In the genomic region with DNA sequence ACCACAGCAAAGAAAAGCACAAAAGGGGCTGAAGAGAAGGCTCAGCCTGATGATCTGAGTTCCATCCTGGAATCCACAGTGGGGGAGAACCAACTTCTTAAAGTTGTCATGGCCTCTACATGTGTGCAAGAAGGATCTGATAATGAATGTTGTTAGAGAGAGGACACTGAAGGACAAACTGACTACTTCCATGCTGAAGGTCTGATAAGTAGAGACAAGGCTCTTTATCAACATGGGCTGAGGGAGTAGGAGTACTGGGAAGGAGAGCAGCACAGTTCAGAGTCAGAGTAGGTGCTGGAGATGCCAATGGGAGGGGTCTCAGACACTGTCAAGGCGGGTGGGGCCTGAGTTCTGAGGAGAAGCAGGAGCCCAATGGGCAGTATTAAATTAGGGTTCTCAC, we compare ENCODE assay signal across 39 mouse cellular contexts. TPM values are rescaled to one million over a fixed set of nuclear protein-coding genes. Genes with fewer than 3 reads are reported as not detected.
"Had no signal": no experiment of that assay in that cellular context is flagged by ENCODE, and none has a peak within 500 bp of the region (broad histone marks: within the 10 kb centered on the region; RNA-seq: fewer than 3 reads in every experiment).

No protein-coding gene starts in this region.

- H3K9me3 ChIP-seq: limb, embryonic 10.5 days; limb, embryonic 12.5 days; limb, embryonic 13.5 days; limb, embryonic 15.5 days; liver, embryonic 12.5 days; liver, embryonic 15.5 days; lung, embryonic 15.5 days; megakaryocyte, embryonic 14.5 days; midbrain, embryonic 10.5 days; midbrain, embryonic 12.5 days; midbrain, embryonic 13.5 days; midbrain, embryonic 15.5 days; neural tube, embryonic 12.5 days; neural tube, embryonic 13.5 days had no signal

- H3K9ac ChIP-seq: limb, embryonic 12.5 days; limb, embryonic 13.5 days; limb, embryonic 15.5 days; liver, embryonic 12.5 days; liver, embryonic 14.5 days; liver, embryonic 15.5 days; liver, postnatal 0 days; lung, embryonic 14.5 days; lung, embryonic 15.5 days; midbrain, embryonic 12.5 days; midbrain, embryonic 13.5 days; midbrain, embryonic 15.5 days; neural tube, embryonic 12.5 days; neural tube, embryonic 13.5 days had no signal

- H3K27me3 ChIP-seq: limb, embryonic 12.5 days; limb, embryonic 13.5 days; limb, embryonic 15.5 days; liver, embryonic 12.5 days; liver, embryonic 15.5 days; lung, embryonic 15.5 days; megakaryocyte, embryonic 14.5 days; midbrain, embryonic 12.5 days; midbrain, embryonic 13.5 days; midbrain, embryonic 15.5 days; neural tube, embryonic 12.5 days; neural tube, embryonic 13.5 days had no signal

- DNase-seq: left cerebral cortex, postnatal 4 days; liver; liver, postnatal 0 days; lung, adult 18-20 months; lung, adult 2 months; lung, embryonic 14.5 days; lung, postnatal 10 days; lung, postnatal 14 days; lung, postnatal 36 days; lung, postnatal 4 days had no signal

- H3K4me1 ChIP-seq: limb, embryonic 10.5 days; limb, embryonic 12.5 days; limb, embryonic 13.5 days; limb, embryonic 15.5 days; lung, embryonic 15.5 days; midbrain, embryonic 10.5 days; midbrain, embryonic 12.5 days; midbrain, embryonic 13.5 days; midbrain, embryonic 15.5 days; neural tube, embryonic 12.5 days; neural tube, embryonic 13.5 days had no signal

- H3K4me3 ChIP-seq: left cerebral cortex, adult 2 months; limb, embryonic 10.5 days; limb, embryonic 12.5 days; limb, embryonic 13.5 days; limb, embryonic 15.5 days; liver, embryonic 12.5 days; liver, embryonic 15.5 days; lung, embryonic 15.5 days; megakaryocyte, embryonic 14.5 days; midbrain, embryonic 10.5 days; midbrain, embryonic 12.5 days; midbrain, embryonic 13.5 days; midbrain, embryonic 15.5 days; myocyte; neural tube, embryonic 12.5 days; neural tube, embryonic 13.5 days had no signal

- H3K4me2 ChIP-seq: limb, embryonic 12.5 days; limb, embryonic 13.5 days; limb, embryonic 15.5 days; liver, embryonic 12.5 days; liver, embryonic 15.5 days; lung, embryonic 14.5 days; lung, embryonic 15.5 days; midbrain, embryonic 12.5 days; midbrain, embryonic 13.5 days; midbrain, embryonic 15.5 days; neural tube, embryonic 12.5 days; neural tube, embryonic 13.5 days had no signal

- H3K27ac ChIP-seq: left cerebral cortex, adult 2 months; limb, embryonic 10.5 days; limb, embryonic 12.5 days; limb, embryonic 13.5 days; limb, embryonic 15.5 days; liver, embryonic 12.5 days; liver, embryonic 14.5 days; liver, embryonic 15.5 days; lung, embryonic 15.5 days; macrophage; midbrain, embryonic 10.5 days; midbrain, embryonic 12.5 days; midbrain, embryonic 13.5 days; midbrain, embryonic 15.5 days; neural tube, embryonic 12.5 days; neural tube, embryonic 13.5 days had no signal

- ATAC-seq: liver, embryonic 12.5 days; liver, postnatal 0 days; lung, postnatal 0 days; midbrain, embryonic 13.5 days; midbrain, embryonic 15.5 days; midbrain, embryonic 16.5 days had no signal

RNA-seq across cellular contexts. Expression of gene Avp, which starts 13.2 kb away (rescaled TPM):
- total RNA-seq: liver, adult 2 months; megakaryocyte progenitor cell, adult 5-6 weeks; megakaryocyte, adult 5-6 weeks; monocyte, adult 5-6 weeks had no signal
- polyA plus RNA-seq: limb, embryonic 10.5 days; limb, embryonic 11.5 days; limb, embryonic 12.5 days; limb, embryonic 13.5 days; limb, embryonic 15.5 days; liver, adult 2 months; liver, embryonic 12.5 days; liver, embryonic 14.5 days; liver, embryonic 15.5 days; liver, embryonic 16.5 days; liver, postnatal 0 days; lung, embryonic 14.5 days; lung, embryonic 15.5 days; lung, embryonic 16.5 days; lung, postnatal 0 days; macrophage; midbrain, embryonic 10.5 days; midbrain, embryonic 12.5 days; midbrain, embryonic 13.5 days; myocyte; neural tube, embryonic 11.5 days; neural tube, embryonic 12.5 days had no signal

RNA-seq across cellular contexts. Expression of gene Oxt, which starts 19.6 kb away (rescaled TPM):
- total RNA-seq: left cerebral cortex, adult 18-20 months; liver, adult 2 months; megakaryocyte progenitor cell, adult 5-6 weeks; megakaryocyte, adult 5-6 weeks; monocyte, adult 5-6 weeks had no signal
- polyA plus RNA-seq: limb, embryonic 10.5 days; limb, embryonic 11.5 days; limb, embryonic 12.5 days; limb, embryonic 13.5 days; limb, embryonic 15.5 days; liver, adult 2 months; liver, embryonic 12.5 days; liver, embryonic 14.5 days; liver, embryonic 15.5 days; liver, embryonic 16.5 days; liver, postnatal 0 days; lung, adult 2 months; lung, embryonic 14.5 days; lung, embryonic 15.5 days; lung, embryonic 16.5 days; lung, postnatal 0 days; macrophage; midbrain, embryonic 10.5 days; midbrain, embryonic 12.5 days; midbrain, embryonic 13.5 days; myocyte; neural tube, embryonic 12.5 days; neural tube, embryonic 13.5 days had no signal
